Mouse (Mus musculus) intestine, embryonic 16.5 days (tissue): Measurements from ENCODE around the gene Cdyl2. TPM values are rescaled to one million over a fixed set of nuclear protein-coding genes. Genes with fewer than 3 reads are reported as not detected.
A peak's percentile ranks its signal among the peaks of the same experiment; 100 is the strongest.

Experiments
- ATAC-seq: fragments of 200-750 bp; cut with Nextera tagmentation; 2 replicates; pipeline ENCODE4 v1.8.0; 2017; ENCODE audit warnings: moderate TSS enrichment, moderate library complexity
- H3K27ac ChIP-seq: fragments of 300-500 bp; sonication (generic); 2 replicates; pipeline ENCODE4 v1.5.1; 2014; ENCODE audit warnings: mild to moderate bottlenecking, low read length
- H3K27me3 ChIP-seq: fragments of 300-500 bp; sonication (generic); replicated peaks from 2 replicates; pipeline ENCODE4 v1.6.1; 2014; ENCODE audit warnings: low read length, control low read depth, mixed read lengths; ENCODE audit not compliant: control insufficient read depth, insufficient read depth
- H3K36me3 ChIP-seq: fragments of 300-500 bp; sonication (generic); 2 replicates; pipeline ENCODE4 v1.6.1; 2014; ENCODE audit warnings: low read length, control low read depth; ENCODE audit not compliant: control insufficient read depth, insufficient read depth
- H3K4me1 ChIP-seq: fragments of 300-500 bp; sonication (generic); 2 replicates; pipeline ENCODE4 v1.6.1; 2014; ENCODE audit warnings: low read length, control low read depth, mixed read lengths; ENCODE audit not compliant: control insufficient read depth, insufficient read depth
- H3K4me2 ChIP-seq: fragments of 300-500 bp; sonication (generic); 2 replicates; pipeline ENCODE4 v1.6.1; 2014; ENCODE audit warnings: low read depth, low read length, control low read depth
- H3K4me3 ChIP-seq: fragments of 300-500 bp; sonication (generic); 2 replicates; pipeline ENCODE4 v1.5.1; 2014; ENCODE audit warnings: mild to moderate bottlenecking, low read length
- H3K9ac ChIP-seq: fragments of 300-500 bp; sonication (generic); 2 replicates; pipeline ENCODE4 v1.6.1; 2014; ENCODE audit warnings: low read depth, low read length
- H3K9me3 ChIP-seq: fragments of 300-500 bp; sonication (generic); 2 replicates; pipeline ENCODE4 v1.6.1; 2016; ENCODE audit warnings: low read length, control low read depth; ENCODE audit not compliant: control insufficient read depth
- WGBS: fragments of 180-500 bp; shearing (Covaris S2); extraction: QIAGEN DNeasy Blood & Tissue Kit; methylation state at CpG from one replicate; pipeline ENCODE4 v1.1.7; 2014; 5-methylcytosine and 5-hydroxymethylcytosine counted together
- polyA plus RNA-seq: library from polyadenylated mRNA; unstranded; fragments of >200 nt; fragmentation: Nextera tagmentation; extraction: Ambion mirVana; gene quantifications from 2 replicates; pipeline ENCODE4 v1.2.1, GENCODE M21; 2015

The Cdyl2 gene
- polyA plus RNA-seq, 1 experiment from 2014 or later = 4.3 TPM

- H3K27me3 ChIP-seq = no peaks in the 10 kb centered on the region
- no peaks in the 10 kb centered on the region for H3K36me3 ChIP-seq
- no peaks in the 10 kb centered on the region for H3K9me3 ChIP-seq
- no peak overlapping the region for H3K4me3 ChIP-seq
- no peak overlapping the region for H3K4me2 ChIP-seq
- no peak for ATAC-seq
- no peak overlapping the region for H3K27ac ChIP-seq
- H3K4me1 ChIP-seq = no peaks in the 10 kb centered on the region
- H3K9ac ChIP-seq = no peak overlapping the region
- WGBS = 81% methylated on average over 8 of the region's 8 CpGs
Measured at GRCm38 (mm10) chr8:116635972-116636371, 96.8 kb downstream of the Cdyl2 start.

DNA sequence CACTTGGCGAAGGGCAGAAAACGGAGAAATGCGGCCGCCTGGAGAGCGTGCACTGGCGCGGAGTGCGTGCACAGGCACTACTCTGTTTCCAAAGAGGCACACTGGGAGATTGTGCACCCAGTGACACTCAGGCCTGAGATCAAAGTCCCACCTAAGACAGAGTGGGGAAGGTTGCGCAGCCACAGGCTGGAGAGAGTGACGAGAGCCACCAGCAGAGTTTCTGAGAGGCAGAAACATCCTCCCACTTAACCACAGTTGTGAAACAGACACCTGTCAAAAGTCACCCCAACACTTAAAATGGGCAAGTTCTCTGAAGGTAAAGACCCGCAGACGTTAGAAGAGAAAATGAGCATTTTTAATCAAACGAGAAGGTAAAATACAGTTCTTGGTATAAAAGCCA, 97.5 kb downstream of the Cdyl2 start:
- no peak overlapping the region for H3K27ac ChIP-seq
- H3K36me3 ChIP-seq = no peaks in the 10 kb centered on the region
- H3K9ac ChIP-seq = no peak overlapping the region
- H3K9me3 ChIP-seq = no peaks in the 10 kb centered on the region
- 85% methylated on average over 13 of the region's 13 CpGs for WGBS
- H3K4me2 ChIP-seq = no peak overlapping the region
- no peaks in the 10 kb centered on the region for H3K27me3 ChIP-seq
- H3K4me1 ChIP-seq = no peaks in the 10 kb centered on the region
- H3K4me3 ChIP-seq = no peak overlapping the region
- no peak for ATAC-seq

DNA sequence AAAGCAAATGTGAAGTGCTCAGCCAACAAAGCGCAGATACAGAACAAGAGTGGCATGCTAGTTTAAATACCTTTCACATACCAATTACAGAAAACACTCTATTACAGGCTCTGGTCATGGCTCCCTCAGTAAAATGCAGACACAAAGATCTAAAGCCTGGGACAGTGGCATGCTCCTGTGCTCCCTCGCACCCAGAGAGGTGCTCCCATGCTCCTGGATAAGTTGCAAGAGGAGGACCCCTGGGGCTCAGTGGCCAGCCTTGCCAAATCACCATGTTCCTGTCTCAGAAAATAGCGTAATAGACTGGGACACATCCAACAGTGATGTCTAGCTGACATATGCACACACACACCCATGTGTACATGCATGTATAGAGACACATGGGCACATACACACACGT, 98.4 kb downstream of the Cdyl2 start:
- 90% methylated on average over 4 of the region's 4 CpGs for WGBS
- Histone ChIP-seq H3K27me3 (no peaks in the 10 kb centered on the region), H3K4me1 (no peaks in the 10 kb centered on the region), H3K36me3 (no peaks in the 10 kb centered on the region), H3K9me3 (no peaks in the 10 kb centered on the region), H3K27ac (no peak overlapping the region), H3K4me3 (no peak overlapping the region), H3K4me2 (no peak overlapping the region), H3K9ac (no peak overlapping the region)
- ATAC-seq = no peak

GRCm38 (mm10) chr8:116633470-116634150, 99.2 kb downstream of the Cdyl2 start:
- no peaks in the 10 kb centered on the region for H3K9me3 ChIP-seq
- H3K4me2 ChIP-seq = no peak overlapping the region
- ATAC-seq = no peak
- no peaks in the 10 kb centered on the region for H3K27me3 ChIP-seq
- no peak overlapping the region for H3K27ac ChIP-seq
- WGBS = 71% methylated on average over 10 of the region's 10 CpGs
- no peak overlapping the region for H3K4me3 ChIP-seq
- no peak overlapping the region for H3K9ac ChIP-seq
- H3K4me1 ChIP-seq = no peaks in the 10 kb centered on the region
- no peaks in the 10 kb centered on the region for H3K36me3 ChIP-seq

- H3K9me3 ChIP-seq = no peaks in the 10 kb centered on the region
- peak; percentile 13; the same call in 1 of the 2 replicates for ATAC-seq
- H3K4me3 ChIP-seq = no peak overlapping the region
- WGBS = 44% methylated on average over 11 of the region's 11 CpGs
- H3K36me3 ChIP-seq = no peaks in the 10 kb centered on the region
- no peaks in the 10 kb centered on the region for H3K4me1 ChIP-seq
- no peak overlapping the region for H3K4me2 ChIP-seq
- no peaks in the 10 kb centered on the region for H3K27me3 ChIP-seq
- H3K27ac ChIP-seq = no peak overlapping the region
- no peak overlapping the region for H3K9ac ChIP-seq
Measured at GRCm38 (mm10) chr8:116630066-116630465, 102.7 kb downstream of the Cdyl2 start.

DNA sequence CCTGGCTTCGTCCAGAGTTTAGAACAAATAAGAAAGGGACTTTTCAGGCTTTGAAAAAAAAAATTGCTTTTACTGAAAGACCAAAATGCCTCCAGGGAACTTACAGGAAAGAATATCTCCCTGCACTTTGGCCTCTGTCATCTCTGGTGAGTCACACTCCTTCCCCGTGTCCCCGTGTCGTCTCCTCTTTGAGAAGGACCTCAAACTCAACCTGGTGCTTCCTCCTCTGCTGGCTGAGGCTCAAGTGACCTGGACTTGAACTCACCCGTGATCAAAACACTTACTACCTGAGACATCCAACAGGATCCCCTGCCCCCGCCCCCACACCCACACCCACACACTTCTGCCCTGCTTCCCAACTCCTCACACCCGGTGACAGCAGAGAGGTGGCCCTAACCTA, 103.8 kb downstream of the Cdyl2 start:
- no peaks in the 10 kb centered on the region for H3K27me3 ChIP-seq
- no peaks in the 10 kb centered on the region for H3K36me3 ChIP-seq
- H3K9me3 ChIP-seq = no peaks in the 10 kb centered on the region
- no peak overlapping the region for H3K4me3 ChIP-seq
- ATAC-seq = peak; percentile 79
- H3K27ac ChIP-seq = no peak overlapping the region
- no peak overlapping the region for H3K4me2 ChIP-seq
- H3K9ac ChIP-seq = no peak overlapping the region
- H3K4me1 ChIP-seq = no peaks in the 10 kb centered on the region
- 50% methylated on average over 7 of the region's 7 CpGs for WGBS

DNA sequence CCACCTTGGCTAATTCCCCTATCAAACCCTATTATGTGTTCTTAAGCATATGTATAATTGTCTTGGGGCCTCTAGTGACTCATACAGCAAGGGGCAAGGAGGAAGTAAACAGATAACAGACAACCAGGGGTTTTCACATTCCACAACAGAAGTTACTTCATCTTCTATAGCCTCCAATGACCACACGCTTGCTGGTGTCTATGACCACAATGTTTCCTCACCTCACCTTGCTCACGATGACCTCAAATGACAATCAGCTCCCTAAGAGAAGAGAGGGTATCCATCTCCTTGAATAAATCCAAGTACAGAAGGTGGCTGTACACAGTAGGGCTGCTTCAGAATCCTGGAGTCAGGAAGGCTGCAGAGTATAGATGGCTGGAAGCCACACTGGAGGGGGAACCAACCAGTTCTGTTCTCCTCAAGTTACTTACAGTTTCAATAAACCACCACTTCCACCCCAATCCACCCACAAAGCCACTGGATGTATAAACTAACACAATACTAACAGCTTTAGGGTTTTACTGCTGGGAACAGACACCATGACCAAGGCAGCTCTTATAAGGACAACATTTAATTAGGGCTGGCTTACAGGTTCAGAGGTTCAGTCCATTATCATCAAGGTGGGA, 104.8 kb downstream of the Cdyl2 start:
- WGBS = 92% methylated on average over 2 of the region's 2 CpGs
- no peak for ATAC-seq
- no peaks in the 10 kb centered on the region for H3K9me3 ChIP-seq

DNA sequence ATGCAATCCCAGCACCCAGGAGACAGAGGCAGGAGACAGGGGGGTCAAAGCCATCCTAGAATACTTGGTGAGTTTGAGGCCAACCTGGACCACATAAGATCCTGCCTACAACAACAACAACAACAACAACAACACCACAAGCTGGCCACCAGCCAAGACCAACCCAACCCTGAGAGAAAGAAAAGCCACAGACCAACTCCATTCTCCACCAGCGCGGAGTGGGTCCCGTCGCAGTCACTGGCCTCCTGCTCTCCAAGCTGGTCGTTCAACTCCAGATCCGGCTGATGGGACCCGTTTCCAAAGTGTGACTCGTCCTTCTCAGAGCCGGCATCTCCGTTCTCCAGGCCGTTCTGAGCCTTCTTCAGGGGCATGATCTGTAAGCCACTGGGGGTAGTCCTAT, 109.2 kb downstream of the Cdyl2 start:
- no peaks in the 10 kb centered on the region for H3K36me3 ChIP-seq
- H3K9me3 ChIP-seq = no peaks in the 10 kb centered on the region
- H3K27me3 ChIP-seq = no peaks in the 10 kb centered on the region
- H3K27ac ChIP-seq = no peak overlapping the region
- H3K4me2 ChIP-seq = no peak overlapping the region
- H3K4me1 ChIP-seq = no peaks in the 10 kb centered on the region; the same call in 1 of the 2 replicates
- H3K4me3 ChIP-seq = no peak overlapping the region
- WGBS = 98% methylated on average over 11 of the region's 11 CpGs
- no peak for ATAC-seq
- no peak overlapping the region for H3K9ac ChIP-seq

More for the DNA sequence above, 104.8 kb downstream of the Cdyl2 start:
- Histone ChIP-seq H3K4me1 (no peaks in the 10 kb centered on the region), H3K4me3 (no peak overlapping the region), H3K27ac (no peak overlapping the region), H3K27me3 (no peaks in the 10 kb centered on the region), H3K36me3 (no peaks in the 10 kb centered on the region), H3K4me2 (no peak overlapping the region), H3K9ac (no peak overlapping the region)

DNA sequence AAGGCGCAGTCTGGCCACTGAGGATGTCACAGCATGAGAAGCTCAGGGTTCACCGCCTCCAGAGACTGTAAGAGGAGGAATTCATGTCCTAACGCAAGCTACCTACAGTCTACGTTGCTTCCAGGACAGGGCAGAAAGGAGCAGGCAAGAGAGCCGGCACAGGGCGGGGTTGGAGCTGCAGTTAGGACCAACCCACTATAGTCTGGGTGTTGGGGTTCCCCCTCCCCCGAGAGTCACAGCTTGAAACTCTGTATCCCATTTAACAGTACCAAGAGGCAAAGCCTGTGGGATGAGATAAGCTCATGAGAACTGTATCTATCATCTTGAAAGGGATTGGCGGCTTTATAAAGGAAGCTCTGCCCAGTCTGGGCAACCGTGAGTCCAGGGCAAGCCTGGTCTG, 110.5 kb downstream of the Cdyl2 start:
- H3K9me3 ChIP-seq = no peaks in the 10 kb centered on the region
- no peak overlapping the region for H3K9ac ChIP-seq
- H3K4me3 ChIP-seq = no peak overlapping the region
- 79% methylated on average over 9 of the region's 9 CpGs for WGBS
- H3K36me3 ChIP-seq = no peaks in the 10 kb centered on the region
- H3K27ac ChIP-seq = no peak overlapping the region
- H3K4me2 ChIP-seq = no peak overlapping the region
- H3K4me1 ChIP-seq = no peaks in the 10 kb centered on the region; the same call in 1 of the 2 replicates
- no peak for ATAC-seq
- H3K27me3 ChIP-seq = no peaks in the 10 kb centered on the region
